Mouse (Mus musculus) c-Kit-positive CD71-positive TER-119-negative erythroid progenitor cells, embryonic 14.5 days (primary cell): ENCODE measurements at regions not wholly inside any gene's neighbourhood (a gene's known extent, or its start where the extent isn't known, plus 50 kb on each side); places are given as distances from the start of the nearest gene placed in this dataset.

Source experiments
- DNase-seq: peaks from one replicate; pipeline ENCODE4 v3.0.0-alpha.2; 2013; ENCODE audit warnings: low read depth

GRCm38 (mm10) chr17:54065187-54065795 is 74.8 kb upstream of the Sult1c1 start:
- DNase-seq, result no peak

- peak; percentile 1 for DNase-seq
Observed at GRCm38 (mm10) chr17:54061280-54061679, 70.8 kb upstream of the Sult1c1 start.
